Mouse (Mus musculus) brain, adult 2 months (tissue): Measurements from ENCODE around the gene Rora.

Source experiments
- DNase-seq: peaks from one replicate; pipeline ENCODE4 v3.0.0; 2011; ENCODE audit warnings: low read depth, low spot score

Rora gene

DNA sequence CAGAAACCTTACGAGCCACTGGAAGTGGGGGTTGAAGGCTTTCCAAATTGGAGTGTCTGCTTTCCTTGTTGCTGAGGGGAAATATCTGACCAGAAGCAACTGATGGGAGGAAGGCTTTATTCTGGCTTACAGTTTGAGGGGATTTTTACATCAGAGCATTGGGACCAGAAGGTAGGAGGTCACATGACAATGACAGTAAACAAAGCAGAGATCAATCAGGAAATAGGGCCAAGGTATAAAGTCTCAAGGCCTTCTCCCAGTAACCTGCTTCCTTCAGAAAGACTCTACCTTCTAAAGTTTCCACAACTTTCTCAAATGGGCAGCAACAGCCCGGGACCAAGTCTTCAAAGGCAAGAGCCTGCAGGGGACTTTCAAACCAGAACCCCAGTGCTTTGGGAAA lies 34.6 kb downstream of the Rora start:
- no peak for DNase-seq

GRCm38 (mm10) chr9:68689351-68689750 lies 35.8 kb downstream of the Rora start:
- peak; percentile 91 for DNase-seq

DNA sequence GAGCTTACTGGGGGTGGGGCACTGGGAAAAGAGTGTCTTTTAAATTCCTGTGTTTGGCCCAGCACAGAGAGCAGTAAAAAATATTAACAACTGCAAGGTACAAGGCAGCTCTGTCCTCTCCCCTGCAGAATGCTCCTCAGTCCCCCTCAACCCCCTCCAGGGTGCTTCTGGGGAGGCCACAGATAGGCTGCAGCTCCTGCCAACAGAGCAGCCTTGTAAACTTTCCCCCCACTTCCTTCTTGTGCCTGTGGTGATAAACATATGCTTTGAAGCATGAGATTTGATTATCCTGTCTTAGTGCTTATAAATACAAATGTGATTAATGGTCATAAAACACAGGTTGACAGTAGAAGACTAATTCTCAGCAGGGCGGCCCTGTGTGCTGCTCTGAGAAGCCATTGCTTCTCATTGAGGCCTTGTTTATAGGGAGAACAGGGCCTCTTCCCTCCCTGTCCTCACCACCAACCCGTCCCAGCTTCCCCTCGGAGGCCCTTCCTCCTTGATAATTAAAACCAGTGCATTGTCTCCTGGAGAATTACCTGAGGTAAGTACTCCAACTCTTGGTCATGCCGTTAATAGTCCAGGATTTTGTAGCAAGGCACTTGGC lies 41.4 kb downstream of the Rora start:
- no peak for DNase-seq

DNA sequence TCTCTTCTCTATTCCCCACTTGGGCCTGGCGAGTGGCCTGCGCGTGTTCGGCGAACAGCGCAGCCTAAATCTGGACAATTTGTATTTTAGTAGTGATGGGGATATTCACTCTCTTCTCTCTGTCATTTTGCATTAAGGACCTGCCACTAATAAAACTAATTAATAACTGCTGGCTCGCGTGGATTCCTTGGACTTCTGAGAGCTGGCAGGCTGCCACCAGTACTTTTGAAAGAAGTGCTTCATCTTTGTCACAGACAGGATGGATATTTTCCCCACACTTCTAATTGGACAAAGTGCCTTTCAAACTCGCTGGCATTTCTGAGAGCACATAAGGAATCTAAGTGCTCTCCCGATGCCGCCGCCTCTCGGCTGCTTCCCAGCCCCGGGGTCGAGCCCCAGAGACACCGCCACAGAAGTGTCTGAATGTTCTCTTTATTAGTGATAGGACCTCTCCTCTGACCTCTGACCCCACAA lies 41.9 kb downstream of the Rora start:
- no peak for DNase-seq

DNA sequence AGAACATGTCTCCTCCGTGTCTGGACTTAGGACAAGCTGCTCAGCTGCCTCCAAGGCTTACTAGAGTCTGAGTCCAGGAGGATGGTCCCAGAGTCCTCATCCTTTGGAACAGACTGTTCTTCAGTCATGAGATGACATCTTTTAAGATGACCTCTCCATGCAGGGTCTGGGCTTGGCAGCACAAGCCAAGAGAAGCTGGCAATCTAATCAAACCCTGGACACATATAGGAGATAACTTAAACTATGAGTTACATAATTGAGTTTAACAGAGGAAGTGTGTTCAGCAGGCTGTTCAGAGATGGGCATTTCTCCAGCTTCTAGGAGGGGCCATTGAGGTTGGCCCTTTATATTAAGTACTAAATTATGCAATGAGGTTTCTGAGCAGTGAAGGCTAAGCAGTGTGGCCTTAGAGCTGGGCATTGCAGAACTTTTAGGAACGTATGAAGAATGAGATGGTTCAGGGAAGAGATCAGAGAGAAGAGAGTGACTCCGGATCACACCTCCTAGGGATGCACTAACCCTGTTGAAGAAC lies 42.9 kb downstream of the Rora start:
- no peak for DNase-seq

DNA sequence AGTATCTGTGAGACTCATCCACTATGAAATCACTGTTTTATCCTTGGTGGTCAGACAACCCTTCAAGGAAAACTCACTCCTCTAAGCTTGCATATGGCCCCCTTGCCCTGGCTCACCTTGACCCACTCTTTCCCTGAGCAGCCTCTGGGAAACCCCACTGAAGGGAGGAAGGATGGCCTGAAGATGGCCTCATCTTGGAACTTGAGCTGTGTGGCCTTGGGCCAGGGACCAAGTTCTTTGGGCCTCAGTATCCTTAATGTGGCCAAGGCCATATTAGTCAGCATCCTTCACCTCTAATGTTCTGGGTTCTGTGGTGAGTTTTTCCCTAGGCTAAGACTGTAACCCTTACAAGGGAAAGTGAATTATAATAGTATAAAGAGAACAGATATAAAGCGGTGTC lies 45.8 kb downstream of the Rora start:
- DNase-seq, result no peak

GRCm38 (mm10) chr9:68699856-68700255 lies 46.3 kb downstream of the Rora start:
- DNase-seq, result peak; percentile 80

- DNase-seq, result no peak
Observed at GRCm38 (mm10) chr9:68707636-68708035, 54.0 kb downstream of the Rora start.

GRCm38 (mm10) chr9:68709232-68709631 lies 55.6 kb downstream of the Rora start:
- no peak for DNase-seq

- DNase-seq, result peak; percentile 43
Observed at GRCm38 (mm10) chr9:68710893-68711654, 57.5 kb downstream of the Rora start.

DNA sequence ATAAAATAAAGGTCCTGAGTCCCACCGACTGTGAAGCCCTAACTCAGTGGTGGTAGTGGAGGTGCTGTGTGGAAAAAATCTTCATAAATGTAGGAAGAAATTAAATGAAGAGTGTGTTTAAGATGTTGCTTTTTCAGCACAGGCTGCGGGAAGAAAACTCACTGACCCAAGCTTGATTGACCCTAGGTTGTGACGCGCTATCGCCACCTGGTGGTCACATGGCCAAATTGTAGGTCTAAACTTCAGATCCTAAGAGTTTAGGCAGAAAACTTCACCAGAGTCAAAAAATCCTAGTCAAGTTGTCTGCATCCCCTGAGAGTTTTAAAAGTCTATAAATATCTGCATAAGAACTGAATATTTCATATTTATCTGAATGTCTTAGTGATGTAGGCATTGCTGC lies 63.4 kb downstream of the Rora start:
- DNase-seq, result peak; percentile 51

GRCm38 (mm10) chr9:68718427-68718826 lies 64.8 kb downstream of the Rora start:
- peak; percentile 61 for DNase-seq

DNA sequence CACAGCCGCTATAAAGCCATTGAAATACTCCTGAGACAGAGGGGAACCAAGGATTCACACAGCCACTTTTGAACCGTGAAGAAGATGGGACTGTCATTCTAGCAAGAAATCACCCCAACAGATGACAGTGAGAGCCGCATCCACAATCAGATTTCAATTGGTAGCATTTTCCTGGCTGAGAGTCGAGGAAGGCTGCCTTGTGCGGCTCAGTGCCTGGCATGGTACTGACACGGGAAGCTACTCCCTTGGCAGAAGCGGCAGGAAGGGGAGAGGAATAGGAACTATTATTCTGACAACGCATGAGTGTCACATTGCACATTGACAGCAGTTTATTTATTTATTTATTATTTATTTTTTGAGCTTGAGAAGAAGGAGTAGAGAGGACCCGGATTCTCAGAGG lies 65.7 kb downstream of the Rora start:
- DNase-seq, result peak; percentile 49

DNA sequence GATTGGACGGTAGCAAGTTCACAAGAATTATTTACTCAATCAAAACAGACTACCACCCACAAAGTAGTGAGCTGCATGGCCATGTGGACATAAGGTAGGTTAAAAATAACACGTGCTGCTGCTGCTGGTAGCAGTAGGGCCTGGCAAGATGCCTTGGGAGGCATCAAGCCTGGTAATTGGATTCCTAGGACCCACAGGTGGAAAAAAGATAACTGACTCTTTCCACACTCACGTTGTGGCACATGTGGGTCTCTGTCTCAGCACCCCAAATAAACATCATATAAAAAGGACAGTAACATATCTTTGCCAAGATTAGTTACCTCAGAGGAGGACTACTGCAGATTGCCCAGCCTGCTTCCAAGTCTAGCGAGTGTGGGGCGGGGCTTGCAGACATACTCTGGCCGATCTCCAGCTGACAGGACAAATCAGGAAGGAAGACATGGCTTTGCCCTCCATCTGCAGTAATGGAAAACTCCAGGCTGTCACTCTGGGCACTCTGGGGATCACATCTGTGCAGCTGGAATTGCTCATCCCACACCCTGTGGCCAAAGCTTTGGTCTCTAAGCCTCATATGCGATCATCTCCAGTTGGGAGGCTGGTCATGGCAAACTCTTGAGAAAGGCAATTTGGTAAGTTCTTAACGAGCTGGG lies 71.2 kb downstream of the Rora start:
- peak; percentile 91 for DNase-seq

GRCm38 (mm10) chr9:68727166-68727855 lies 73.7 kb downstream of the Rora start:
- DNase-seq, result no peak

GRCm38 (mm10) chr9:68731438-68731837 lies 77.9 kb downstream of the Rora start:
- DNase-seq, result no peak

DNA sequence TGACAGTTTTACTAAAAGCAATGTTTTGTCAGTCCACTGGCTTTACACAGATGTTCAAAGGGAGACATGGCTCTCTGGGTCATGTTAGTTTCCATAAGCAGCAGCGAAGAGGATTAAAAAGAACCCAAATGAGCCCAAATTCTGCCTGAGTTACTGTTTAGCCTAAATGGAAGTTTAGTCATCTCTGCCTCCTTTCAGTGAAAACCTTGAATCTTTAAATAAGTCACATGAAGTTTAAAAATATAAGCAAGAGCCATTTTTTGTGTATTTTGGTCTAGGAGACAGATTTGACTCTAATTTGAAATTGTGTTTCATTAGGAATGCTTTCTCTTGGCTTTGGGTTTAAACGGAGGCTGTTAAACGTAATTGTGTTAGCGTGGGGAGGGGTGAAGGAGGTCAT lies 79.3 kb downstream of the Rora start:
- DNase-seq, result peak; percentile 59

GRCm38 (mm10) chr9:68735886-68736285 lies 82.3 kb downstream of the Rora start:
- no peak for DNase-seq

DNA sequence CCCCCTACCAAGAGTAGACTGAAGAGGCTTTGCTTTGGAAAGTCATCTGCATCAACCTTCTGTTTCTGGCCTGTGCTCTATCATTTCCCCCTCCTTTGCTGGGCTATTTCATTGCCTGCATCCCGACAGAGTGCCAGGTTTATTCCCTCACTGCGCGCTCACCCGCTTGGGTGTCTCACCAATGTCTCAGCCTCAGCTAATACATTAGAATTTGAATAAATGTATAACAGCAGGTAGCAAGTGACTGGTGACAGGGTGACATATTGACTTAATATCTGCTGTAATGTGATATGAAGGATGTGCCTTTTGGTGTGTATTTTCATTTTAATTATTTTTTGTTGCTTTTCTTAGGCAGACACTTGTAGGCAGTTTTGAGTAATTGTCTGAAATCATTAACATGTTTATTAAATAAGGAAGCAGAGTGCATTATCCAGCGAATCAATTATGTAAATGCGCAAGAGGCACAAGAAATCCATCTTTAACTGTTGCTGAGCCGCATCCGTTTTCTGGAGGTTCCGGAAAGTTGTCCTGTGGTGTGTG lies 83.7 kb downstream of the Rora start:
- DNase-seq, result no peak

DNA sequence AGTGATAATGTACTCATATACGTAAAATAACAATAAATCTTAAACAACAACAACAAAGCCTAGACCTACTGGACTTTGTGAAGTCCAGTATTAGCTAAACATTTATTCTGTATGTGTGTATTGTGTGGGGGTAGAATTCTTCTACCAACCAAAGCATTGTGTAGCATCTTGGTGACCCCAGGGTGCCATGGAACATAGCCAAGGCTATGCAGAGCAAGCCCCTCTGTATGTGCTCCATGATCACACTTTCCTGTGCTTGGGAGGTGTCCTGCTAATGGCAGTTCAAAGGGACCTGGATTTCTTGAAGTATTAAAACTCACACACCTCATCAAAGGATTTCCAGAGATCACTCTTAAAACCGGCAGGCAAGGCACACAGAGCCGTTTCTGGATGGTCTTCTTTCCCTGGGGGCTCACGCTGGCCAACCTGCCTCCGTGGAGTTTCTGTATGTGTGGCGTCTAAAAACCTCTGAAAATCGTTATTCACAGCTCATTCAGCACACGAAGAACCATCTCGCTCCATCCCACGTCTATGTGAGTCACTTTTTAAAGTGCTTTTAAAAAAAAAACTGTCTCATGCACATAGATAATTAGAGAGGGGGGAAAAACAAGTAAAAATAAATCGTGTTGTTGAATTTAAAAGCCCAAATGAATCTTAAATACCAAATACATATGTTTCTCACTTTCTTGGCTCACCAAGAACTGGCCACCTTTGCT lies 92.5 kb downstream of the Rora start:
- DNase-seq, result peak; percentile 80

DNA sequence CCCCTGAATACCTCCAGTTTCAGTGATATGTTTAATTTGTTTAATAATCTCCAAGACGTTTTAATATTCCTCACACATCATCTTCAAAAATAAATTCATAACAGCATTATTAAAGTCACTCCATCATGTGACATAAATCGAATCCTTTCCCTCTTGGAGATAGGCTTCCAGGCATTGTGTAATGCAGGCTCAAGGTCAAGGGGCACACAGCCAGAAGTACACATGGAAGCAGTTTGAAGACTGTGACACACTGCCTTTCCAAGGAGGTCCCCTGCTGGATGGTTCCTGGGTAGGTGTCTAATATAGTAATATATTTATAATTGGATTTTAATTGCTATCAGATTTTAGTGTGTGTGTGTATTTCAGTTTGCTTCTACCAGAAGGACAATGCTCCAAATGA lies 103.4 kb downstream of the Rora start:
- DNase-seq, result no peak
